Mouse (Mus musculus) stomach, embryonic 14.5 days (tissue): ENCODE data around the gene Hoxa6. TPM values are rescaled to one million over a fixed set of nuclear protein-coding genes. Genes with fewer than 3 reads are reported as not detected.
A peak's percentile ranks its signal among the peaks of the same experiment; 100 is the strongest.

Source experiments
- ATAC-seq: fragments of 200-750 bp; cut with Nextera tagmentation; 2 replicates; pipeline ENCODE4 v1.8.0; 2017; ENCODE audit warnings: low read depth, moderate TSS enrichment; ENCODE audit not compliant: insufficient number of reproducible peaks, insufficient read depth, low FRiP score
- H3K27ac ChIP-seq: fragments of 300-500 bp; sonication (generic); 2 replicates; pipeline ENCODE4 v1.5.1; 2014; ENCODE audit warnings: mild to moderate bottlenecking, low read length, moderate library complexity, mixed read lengths
- H3K27me3 ChIP-seq: fragments of 300-500 bp; sonication (generic); 2 replicates; pipeline ENCODE4 v1.6.1; 2014; ENCODE audit warnings: low read length, control low read depth, mixed read lengths; ENCODE audit not compliant: control insufficient read depth, insufficient read depth
- H3K36me3 ChIP-seq: fragments of 300-500 bp; sonication (generic); 2 replicates; pipeline ENCODE4 v1.6.1; 2014; ENCODE audit warnings: mild to moderate bottlenecking, control low read depth, low read length, moderate library complexity, mixed read lengths; ENCODE audit not compliant: control insufficient read depth, insufficient read depth
- H3K4me1 ChIP-seq: fragments of 300-500 bp; sonication (generic); 2 replicates; pipeline ENCODE4 v1.6.1; 2014; ENCODE audit warnings: low read length, control low read depth, mixed read lengths; ENCODE audit not compliant: control insufficient read depth, insufficient read depth
- H3K4me2 ChIP-seq: fragments of 300-500 bp; sonication (generic); replicated peaks from 2 replicates; pipeline ENCODE4 v1.6.1; 2014; ENCODE audit warnings: low read depth, low read length, control low read depth
- H3K4me3 ChIP-seq: fragments of 300-500 bp; sonication (generic); 2 replicates; pipeline ENCODE4 v1.5.1; 2014; ENCODE audit warnings: low read depth, low read length, control low read depth
- H3K9ac ChIP-seq: fragments of 300-500 bp; sonication (generic); replicated peaks from 2 replicates; pipeline ENCODE4 v1.6.1; 2014; ENCODE audit warnings: low read depth, mild to moderate bottlenecking, control low read depth, low read length, moderate library complexity, mixed read lengths
- H3K9me3 ChIP-seq: fragments of 300-500 bp; sonication (generic); 2 replicates; pipeline ENCODE4 v1.6.1; 2016; ENCODE audit warnings: low read depth, low read length, control low read depth; ENCODE audit not compliant: control insufficient read depth
- WGBS: fragments of 180-500 bp; shearing (Covaris S2); extraction: QIAGEN DNeasy Blood & Tissue Kit; methylation state at CpG from one replicate; pipeline ENCODE4 v1.1.7; 2014; 5-methylcytosine and 5-hydroxymethylcytosine counted together
- polyA plus RNA-seq: library from polyadenylated mRNA; unstranded; fragments of >200 nt; fragmentation: Nextera tagmentation; extraction: Ambion mirVana; gene quantifications from 2 replicates; pipeline ENCODE4 v1.2.1, GENCODE M21; 2014

Gene Hoxa6
- polyA plus RNA-seq, 1 experiment from 2014 or later: 3.4 TPM

- Histone ChIP-seq H3K27me3 (no peaks in the 10 kb centered on the region), H3K27ac (peak overlapping the region; percentile 98), H3K4me3 (peak overlapping the region; percentile 63), H3K36me3 (no peaks in the 10 kb centered on the region), H3K4me1 (peaks cover 24% of the 10 kb centered on the region), H3K4me2 (peak overlapping the region; percentile 61), H3K9ac (peak overlapping the region; percentile 79), H3K9me3 (no peaks in the 10 kb centered on the region)
- 10% methylated on average over 9 of the region's 9 CpGs for WGBS
- no peak for ATAC-seq
These were observed 30.7 kb downstream of the Hoxa6 start for GRCm38 (mm10) chr6:52177806-52178205.

- Histone ChIP-seq H3K36me3 (no peaks in the 10 kb centered on the region), H3K27me3 (no peaks in the 10 kb centered on the region), H3K4me1 (peaks cover 21% of the 10 kb centered on the region), H3K9ac (peak within 1 kb of the TSS; percentile 79), H3K4me3 (peak within 1 kb of the TSS; percentile 63), H3K4me2 (peak within 1 kb of the TSS; percentile 61), H3K27ac (peak within 1 kb of the TSS; percentile 98), H3K9me3 (no peaks in the 10 kb centered on the region)
- 2% methylated on average over 36 of the region's 36 CpGs for WGBS
- ATAC-seq: no peak
These were observed 31.3 kb downstream of the Hoxa6 start, which contains the start of gene 5730596B20Rik for GRCm38 (mm10) chr6:52177061-52177735. TSS of gene 5730596B20Rik (plus strand) at chr6:52177498.

GRCm38 (mm10) chr6:52176391-52176790, 32.1 kb downstream of the Hoxa6 start:
- WGBS: under 1% methylated on average over 6 of the region's 6 CpGs
- Histone ChIP-seq H3K27me3 (no peaks in the 10 kb centered on the region), H3K4me1 (peaks cover 19% of the 10 kb centered on the region)

DNA sequence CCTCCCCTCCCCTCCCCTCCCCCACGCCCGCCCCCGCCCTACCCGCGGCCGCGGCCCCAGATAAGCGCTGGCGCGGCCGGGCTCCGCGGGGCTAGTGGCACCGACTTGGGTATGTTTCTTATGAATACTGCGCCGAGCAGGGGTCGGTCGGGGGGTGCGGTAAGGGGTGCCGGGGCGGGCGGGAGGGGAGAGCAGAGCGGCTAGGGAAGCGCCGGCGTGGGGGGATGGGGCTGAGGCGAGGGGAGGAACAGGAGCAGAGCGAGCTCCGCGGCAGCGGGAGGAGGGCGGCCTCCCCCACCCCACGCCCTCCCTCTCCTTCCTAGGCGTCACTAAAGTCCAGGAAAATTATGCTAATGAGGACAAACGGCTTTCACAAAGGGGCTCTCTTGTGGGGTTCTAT, 32.7 kb downstream of the Hoxa6 start:
- no peaks in the 10 kb centered on the region for H3K9me3 ChIP-seq
- H3K4me3 ChIP-seq: peak overlapping the region; percentile 63
- H3K27me3 ChIP-seq: no peaks in the 10 kb centered on the region
- H3K4me1 ChIP-seq: peaks cover 19% of the 10 kb centered on the region
- peak; percentile 30; the same call in 1 of the 2 replicates for ATAC-seq
- H3K4me2 ChIP-seq: peak overlapping the region; percentile 61
- H3K36me3 ChIP-seq: peaks cover 2% of the 10 kb centered on the region
- H3K27ac ChIP-seq: peak overlapping the region; percentile 98
- H3K9ac ChIP-seq: peak overlapping the region; percentile 79
- WGBS: 1% methylated on average over 13 of the region's 35 CpGs

More at GRCm38 (mm10) chr6:52176391-52176790, 32.1 kb downstream of the Hoxa6 start:
- peak overlapping the region; percentile 63 for H3K4me3 ChIP-seq
- no peaks in the 10 kb centered on the region for H3K36me3 ChIP-seq
- peak overlapping the region; percentile 98 for H3K27ac ChIP-seq
- no peaks in the 10 kb centered on the region for H3K9me3 ChIP-seq
- no peak for ATAC-seq
- H3K4me2 ChIP-seq: peak overlapping the region; percentile 61
- H3K9ac ChIP-seq: peak overlapping the region; percentile 79

- H3K9ac ChIP-seq: peak overlapping the region; percentile 79
- H3K4me2 ChIP-seq: peak overlapping the region; percentile 61
- H3K27ac ChIP-seq: peak overlapping the region; percentile 98
- peaks cover 20% of the 10 kb centered on the region for H3K4me1 ChIP-seq
- no peaks in the 10 kb centered on the region for H3K27me3 ChIP-seq
- H3K4me3 ChIP-seq: peak overlapping the region; percentile 63
- peak; percentile 55; the same call in 1 of the 2 replicates for ATAC-seq
- H3K9me3 ChIP-seq: no peaks in the 10 kb centered on the region
- under 1% methylated on average over 41 of the region's 41 CpGs for whole genome bisulfite sequencing
- H3K36me3 ChIP-seq: peaks cover 9% of the 10 kb centered on the region
These were observed 33.4 kb downstream of the Hoxa6 start for GRCm38 (mm10) chr6:52174968-52175751.

DNA sequence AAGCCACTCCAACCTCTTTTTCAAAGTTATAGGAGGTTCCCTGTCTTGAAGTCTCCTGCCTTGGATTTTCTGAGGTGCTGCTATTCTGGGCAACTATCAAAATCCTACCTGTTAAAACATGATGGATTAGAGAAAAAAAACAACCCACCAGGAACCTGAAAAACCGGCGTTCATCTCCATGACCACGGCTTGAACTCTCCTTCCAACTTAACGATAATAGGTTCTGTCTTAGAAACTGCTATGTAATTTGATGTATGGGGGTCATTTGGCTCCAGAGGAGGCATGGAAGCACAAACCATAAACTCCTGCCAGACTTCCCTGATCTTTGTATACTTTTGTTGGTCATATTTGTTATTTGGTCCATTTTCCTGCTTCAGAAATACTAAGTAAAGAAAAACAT, 34.9 kb downstream of the Hoxa6 start:
- H3K36me3 ChIP-seq: peaks cover 15% of the 10 kb centered on the region
- peak overlapping the region; percentile 61 for H3K4me2 ChIP-seq
- 2% methylated on average over 4 of the region's 4 CpGs for WGBS
- peak overlapping the region; percentile 98 for H3K27ac ChIP-seq
- no peaks in the 10 kb centered on the region for H3K9me3 ChIP-seq
- ATAC-seq: no peak
- H3K27me3 ChIP-seq: no peaks in the 10 kb centered on the region
- H3K4me3 ChIP-seq: peak overlapping the region; percentile 63
- H3K9ac ChIP-seq: peak overlapping the region; percentile 79
- peaks cover 28% of the 10 kb centered on the region for H3K4me1 ChIP-seq

GRCm38 (mm10) chr6:52172501-52172900, 36.0 kb downstream of the Hoxa6 start:
- ATAC-seq: peak; percentile 80
- Histone ChIP-seq H3K27me3 (no peaks in the 10 kb centered on the region), H3K27ac (peak overlapping the region; percentile 98), H3K4me3 (peak overlapping the region; percentile 63), H3K36me3 (peaks cover 15% of the 10 kb centered on the region), H3K9ac (peak overlapping the region; percentile 67), H3K4me2 (peak overlapping the region; percentile 61), H3K9me3 (no peaks in the 10 kb centered on the region), H3K4me1 (peaks cover 31% of the 10 kb centered on the region)
- WGBS: under 1% methylated on average over 35 of the region's 35 CpGs

GRCm38 (mm10) chr6:52171938-52172337, 36.6 kb downstream of the Hoxa6 start:
- Histone ChIP-seq H3K4me2 (peak overlapping the region; percentile 61), H3K9ac (peak overlapping the region; percentile 67), H3K9me3 (no peaks in the 10 kb centered on the region), H3K27me3 (no peaks in the 10 kb centered on the region), H3K27ac (peak overlapping the region; percentile 98), H3K36me3 (peaks cover 15% of the 10 kb centered on the region), H3K4me1 (peaks cover 31% of the 10 kb centered on the region), H3K4me3 (peak overlapping the region; percentile 63)
- ATAC-seq: peak; percentile 4; the same call in 1 of the 2 replicates
- 8% methylated on average over 7 of the region's 7 CpGs for WGBS
